Mouse (Mus musculus): ENCODE measurements around the gene Mtif3.

DNA sequence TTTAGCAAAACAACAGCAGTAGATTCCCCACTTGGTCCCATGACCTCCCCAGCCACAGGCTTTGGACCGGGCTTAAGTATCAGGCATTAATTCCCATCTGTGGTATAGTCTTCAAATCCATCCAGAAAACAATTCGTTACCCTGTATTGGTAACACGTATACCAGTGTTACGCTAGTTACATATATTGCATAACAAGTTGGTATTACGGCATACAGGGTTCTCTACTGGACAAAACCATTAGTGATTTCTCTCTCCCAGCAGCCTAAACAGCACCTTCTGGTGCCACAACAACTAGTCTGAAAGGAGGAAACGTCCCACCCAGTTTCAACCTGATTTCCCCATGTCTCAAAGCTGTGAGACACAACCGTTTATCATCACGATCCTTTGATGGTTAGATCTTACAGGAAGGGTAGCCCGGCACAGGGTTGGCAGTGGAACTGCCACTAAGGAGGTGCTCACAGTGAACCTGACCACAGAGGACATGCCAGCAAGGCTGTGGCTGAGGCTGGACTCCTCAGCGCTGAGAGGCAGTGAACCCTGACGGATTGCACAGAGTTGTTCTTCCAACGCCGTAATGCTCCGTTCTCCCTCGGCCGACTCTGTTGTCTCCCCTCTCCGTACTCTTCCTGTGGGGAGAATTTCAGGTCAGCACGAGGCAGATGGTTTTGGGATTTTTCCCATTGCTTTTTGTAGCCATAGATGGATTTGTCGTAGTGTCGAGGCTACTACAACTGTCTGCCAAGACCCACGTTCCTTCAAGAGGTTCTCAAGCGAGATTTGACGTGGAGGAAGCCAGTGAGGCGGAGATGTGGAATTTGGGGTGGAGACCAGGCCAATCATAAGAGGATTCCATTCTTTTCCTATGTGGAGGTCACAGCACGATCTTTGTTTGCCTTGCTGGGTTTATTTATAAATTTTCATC lies 10.5 kb upstream of the Mtif3 start:
- no peak for TF ChIP-seq CTCF (IDR thresholded peaks at IDR 0.05; ENCODE audit: extremely low read depth, insufficient read depth, low read length)
- TF ChIP-seq POLR2A (IDR thresholded peaks at IDR 0.05; ENCODE audit: extremely low read depth, insufficient read depth, low read length) = no peak
